Mouse (Mus musculus) central nervous system, embryonic 11.5 days (tissue): ENCODE data around the gene Rab26. TPM values are rescaled to one million over a fixed set of nuclear protein-coding genes. Genes with fewer than 3 reads are reported as not detected.

ENCODE experiments used
- polyA plus RNA-seq: library from polyadenylated mRNA; depleted of rRNA; stranded (reverse); fragments of >200 nt; gene quantifications from 2 replicates; pipeline ENCODE4 v1.2.3, GENCODE M21; 2012; rRNA removed

Rab26 gene
- polyA plus RNA-seq: 1.1 and 1.8 TPM in 2 replicates

DNA sequence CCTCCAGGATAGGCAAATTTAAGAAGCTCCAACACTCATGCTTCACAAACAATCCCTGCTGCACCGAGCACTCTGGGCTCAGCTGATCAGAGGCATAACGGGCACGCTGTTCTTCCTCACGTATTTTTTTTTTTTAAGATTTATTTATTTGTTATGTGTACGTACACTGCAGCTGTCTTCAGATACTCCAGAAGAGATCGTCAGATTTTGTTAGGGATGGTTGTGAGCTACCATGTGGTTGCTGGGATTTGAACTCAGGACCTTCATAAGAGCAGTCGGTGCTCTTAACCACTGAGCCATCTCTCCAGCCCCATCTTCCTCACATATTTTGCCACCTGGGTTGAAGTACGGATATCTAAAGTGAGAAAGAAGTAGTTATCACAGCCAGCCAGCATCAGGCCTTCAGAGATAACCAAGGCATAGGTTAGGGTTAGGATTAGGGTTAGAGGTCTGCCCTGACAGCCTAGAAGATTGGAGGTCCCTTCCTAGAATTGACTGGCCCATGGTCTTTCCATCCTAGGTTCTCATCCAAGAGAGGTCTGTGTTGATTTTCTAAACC, at the start of gene Rab26:
TSS of gene Rab26 (minus strand) at position 51 of the 559 bp plus-strand sequence.

DNA sequence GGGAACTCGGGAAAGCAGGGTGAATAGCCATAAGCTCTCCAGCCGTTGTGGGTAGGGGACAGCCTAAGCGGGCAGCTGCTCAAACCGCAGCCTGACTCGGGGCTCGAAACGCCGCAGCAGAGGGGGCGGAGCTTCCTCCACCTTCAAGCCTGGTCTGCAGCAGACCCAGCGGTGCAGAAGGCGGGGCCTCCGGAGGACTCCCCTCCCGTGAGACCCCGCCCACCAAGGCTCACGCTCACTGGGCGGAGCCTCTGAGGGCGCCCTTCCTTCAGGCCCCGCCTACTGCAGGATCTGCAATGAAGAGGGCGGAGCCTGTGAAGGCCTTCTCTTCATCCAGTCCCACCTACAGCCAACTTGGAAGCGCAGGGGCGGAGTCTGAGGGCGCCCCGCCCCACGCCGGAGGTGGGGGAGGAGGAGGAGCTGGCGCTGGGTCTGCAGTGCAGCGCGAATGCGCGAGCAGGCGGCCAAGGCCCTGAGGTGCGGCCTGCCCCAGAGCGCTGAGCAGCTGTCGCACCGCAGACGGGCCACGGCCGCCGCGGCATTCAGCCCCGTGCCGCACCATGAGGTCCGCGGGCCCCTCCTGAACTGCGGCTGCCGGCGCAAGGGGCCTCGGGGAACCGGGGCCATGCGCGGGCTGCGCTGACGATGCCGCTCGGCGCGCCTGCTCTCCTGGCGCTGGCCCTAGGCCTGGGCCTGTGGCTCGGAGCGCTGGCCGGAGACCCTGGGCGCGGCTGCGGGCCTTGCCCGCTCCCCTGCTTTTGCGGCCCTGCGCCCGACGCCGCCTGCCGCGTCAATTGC, 15.8 kb upstream of the Rab26 start, which contains the start of gene Pkd1:
TSS of gene Pkd1 (plus strand) at position 217 of the 798 bp plus-strand sequence.

DNA sequence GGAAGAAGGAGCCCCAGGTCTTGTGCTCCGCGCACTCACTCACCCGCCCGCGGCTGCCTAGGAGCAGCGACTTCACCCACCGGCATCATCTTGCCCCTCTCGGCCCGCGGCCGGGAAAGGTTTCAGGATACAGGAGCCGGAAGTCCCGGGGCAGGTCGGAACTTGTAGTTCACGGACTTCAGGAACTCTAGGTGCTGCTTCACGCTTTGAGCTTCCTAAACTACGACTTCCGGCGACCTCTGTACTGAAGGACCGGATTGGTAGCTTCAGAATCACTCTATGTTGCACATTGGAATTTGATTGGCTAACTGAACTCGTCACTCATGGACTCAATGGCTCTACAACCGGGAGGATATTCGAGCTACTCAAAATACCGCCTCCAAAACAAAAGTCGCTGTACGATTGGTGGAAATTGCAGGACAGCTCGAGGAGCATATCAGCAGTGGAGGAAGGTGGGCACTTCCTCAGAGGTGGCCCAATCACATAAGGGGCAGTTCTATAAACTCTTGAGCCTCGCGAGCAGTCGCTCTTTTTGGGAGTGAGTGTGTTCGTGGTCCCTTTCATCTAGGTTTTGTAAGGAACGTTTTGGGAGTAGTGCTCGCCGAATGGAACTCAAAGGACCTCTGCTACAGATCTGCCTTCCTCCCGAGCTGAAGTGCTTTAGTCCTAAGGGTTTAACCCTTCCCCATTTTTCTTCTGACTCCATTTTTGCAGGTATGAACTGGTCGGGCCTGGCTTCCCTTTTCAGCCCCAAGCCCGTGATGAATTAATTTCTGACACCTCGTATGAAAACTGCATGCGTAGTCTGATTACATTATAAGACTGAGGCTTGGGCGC, 6.1 kb downstream of the Rab26 start, which contains the start of gene Traf7:
TSS of gene Traf7 (minus strand) at position 216 of the 837 bp plus-strand sequence.

DNA sequence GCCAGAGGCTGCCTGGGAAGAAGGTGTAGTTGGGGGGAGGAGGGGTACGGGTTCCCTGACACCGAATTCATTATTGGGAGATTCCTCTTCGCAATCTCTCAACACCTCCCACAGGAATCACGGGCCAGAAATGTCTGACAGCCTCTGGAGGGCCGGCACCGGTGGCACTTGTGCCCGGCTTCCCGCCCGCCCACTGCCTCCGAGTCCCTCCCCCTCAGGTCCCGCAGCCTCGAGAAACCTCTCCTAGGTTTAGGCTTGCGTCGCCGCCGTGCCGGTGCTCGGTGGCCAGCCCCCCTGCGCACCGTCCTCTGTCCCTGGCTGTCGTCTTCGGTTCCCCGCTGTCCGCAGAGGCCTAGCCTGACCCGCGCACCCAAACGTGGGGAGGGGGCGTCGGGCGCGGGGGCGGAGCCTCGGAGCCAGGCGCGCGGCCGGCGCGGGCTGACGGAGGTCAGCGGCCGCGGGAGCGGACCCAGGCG, 45.8 kb downstream of the Rab26 start, which contains the start of gene Caskin1:
TSS of gene Caskin1 (plus strand) at position 416 of the 476 bp plus-strand sequence.

DNA sequence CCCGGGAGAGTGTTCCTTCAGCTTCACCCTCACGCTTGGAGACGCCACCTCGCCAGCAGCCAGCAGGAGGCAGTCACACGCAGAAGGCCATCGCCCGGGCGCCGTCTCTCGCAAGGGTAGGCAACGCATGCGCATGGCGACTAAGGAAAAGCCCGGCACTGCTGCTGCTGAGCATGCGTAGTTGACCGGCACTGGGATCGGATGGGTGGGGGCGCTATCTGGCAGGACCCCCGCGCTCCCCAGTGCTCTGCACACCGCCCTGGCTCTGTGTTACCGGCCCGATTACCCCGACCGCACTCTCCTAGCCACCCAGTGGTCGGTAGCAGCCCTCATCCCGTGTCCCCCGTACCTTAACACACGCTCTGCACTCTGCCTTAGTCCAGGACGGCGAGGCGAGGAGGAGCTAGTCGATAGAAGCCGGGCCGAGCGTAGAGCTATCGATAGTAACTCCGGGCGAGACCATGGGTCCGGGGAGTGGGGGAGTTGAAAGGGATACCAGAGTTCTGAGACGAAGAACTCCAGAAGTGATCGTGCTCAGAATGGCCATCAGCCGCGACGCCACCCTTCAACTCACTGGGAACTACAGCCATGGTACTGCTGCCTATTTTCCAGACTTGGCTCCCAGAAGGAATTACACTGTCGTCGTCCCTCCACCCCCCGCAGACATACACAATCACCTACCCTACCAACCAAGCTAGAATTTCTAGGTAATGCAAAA, 55.2 kb downstream of the Rab26 start, which contains the start of gene Mlst8:
TSS of gene Mlst8 (minus strand) at position 416 of the 718 bp plus-strand sequence.

Other genes starting within 250 kb of the Rab26 start
- gene Abca17, start 183.1 kb downstream of the Rab26 start, polyA plus RNA-seq: 0.02 and 0.25 TPM in 2 replicates
- gene Abca3, start 182.3 kb downstream of the Rab26 start, polyA plus RNA-seq: 12.7 and 15.1 TPM in 2 replicates
- gene Rnps1, start 119.6 kb downstream of the Rab26 start, polyA plus RNA-seq: 387 and 433 TPM in 2 replicates
- 51.7 and 52.0 TPM in 2 replicates for gene Eci1, start 107.6 kb downstream of the Rab26 start, polyA plus RNA-seq
- 11.3 and 13.6 TPM in 2 replicates for gene Dnase1l2, start 91.1 kb downstream of the Rab26 start, polyA plus RNA-seq
- 45.4 and 62.2 TPM in 2 replicates for gene E4f1, start 63.9 kb downstream of the Rab26 start, polyA plus RNA-seq
- 39.5 and 70.0 TPM in 2 replicates for gene Pgp, start 63.8 kb downstream of the Rab26 start, polyA plus RNA-seq
- gene Bricd5, start 60.3 kb downstream of the Rab26 start, polyA plus RNA-seq: 0.65 and 0.66 TPM in 2 replicates
- gene Mlst8, start 55.1 kb downstream of the Rab26 start, polyA plus RNA-seq: 29.8 and 44.7 TPM in 2 replicates
- 28.4 and 30.5 TPM in 2 replicates for gene Caskin1, start 45.6 kb downstream of the Rab26 start, polyA plus RNA-seq
- gene Traf7, start 6.3 kb downstream of the Rab26 start, polyA plus RNA-seq: 155 and 253 TPM in 2 replicates
- gene Pkd1, start 15.6 kb upstream of the Rab26 start, polyA plus RNA-seq: 40.1 and 43.7 TPM in 2 replicates
- gene Tsc2, start 98.4 kb upstream of the Rab26 start, polyA plus RNA-seq: 98.5 and 150 TPM in 2 replicates
- 21.1 and 22.2 TPM in 2 replicates for gene Nthl1, start 98.5 kb upstream of the Rab26 start, polyA plus RNA-seq
- 26.4 and 32.7 TPM in 2 replicates for gene Slc9a3r2, start 116.1 kb upstream of the Rab26 start, polyA plus RNA-seq
- gene Npw, start 124.2 kb upstream of the Rab26 start, polyA plus RNA-seq: 0.26 TPM in 1 of 2 replicates, not detected in the other
- 71.2 and 73.0 TPM in 2 replicates for gene Zfp598, start 135.5 kb upstream of the Rab26 start, polyA plus RNA-seq
- gene Syngr3, start 155.7 kb upstream of the Rab26 start, polyA plus RNA-seq: 4.9 and 6.7 TPM in 2 replicates
- 30.2 and 39.5 TPM in 2 replicates for gene Gfer, start 161.9 kb upstream of the Rab26 start, polyA plus RNA-seq
- 6.4 and 7.1 TPM in 2 replicates for gene Noxo1, start 162.0 kb upstream of the Rab26 start, polyA plus RNA-seq
- gene Tbl3, start 173.4 kb upstream of the Rab26 start, polyA plus RNA-seq: 66.5 and 85.6 TPM in 2 replicates
- gene Rnf151, start 183.9 kb upstream of the Rab26 start, polyA plus RNA-seq: 0.63 and 0.70 TPM in 2 replicates
- 2,876 and 3,382 TPM in 2 replicates for gene Rps2, start 183.9 kb upstream of the Rab26 start, polyA plus RNA-seq
- 177 and 184 TPM in 2 replicates for gene Ndufb10, start 190.3 kb upstream of the Rab26 start, polyA plus RNA-seq
- gene Rpl3l, start 193.6 kb upstream of the Rab26 start, polyA plus RNA-seq: 0.07 TPM in 1 of 2 replicates, not detected in the other
- gene Msrb1, start 202.4 kb upstream of the Rab26 start, polyA plus RNA-seq: 27.4 and 35.8 TPM in 2 replicates
- gene Hs3st6, start 218.8 kb upstream of the Rab26 start, polyA plus RNA-seq: 0.42 and 0.88 TPM in 2 replicates